22 mouse cellular contexts compared by ENCODE assay signal in genomic region chr4:70542387-70542786, GRCm38 (mm10). TPM values are rescaled to one million over a fixed set of nuclear protein-coding genes. Genes with fewer than 3 reads are reported as not detected.
DNase-seq lines count a peak whose midpoint lies in the region; ATAC-seq and TF ChIP-seq lines count a peak whose summit lies in the region.
"Had no signal": no experiment of that assay in that cellular context is flagged by ENCODE, and none has a peak within 500 bp of the region (broad histone marks: within the 10 kb centered on the region; RNA-seq: fewer than 3 reads in every experiment).

No protein-coding gene starts in this region.

- WGBS in bone marrow, adult 2 months: 13% methylated on average over 2 of the region's 2 CpGs

- H3K27ac ChIP-seq in bone marrow, adult 2 months (ENCODE audit: control insufficient read depth, insufficient read depth, low read depth, low read length, poor library complexity): peak overlapping the region; percentile 21; the same call in 1 of the 2 replicates
- H3K27ac ChIP-seq: embryonic facial prominence, embryonic 10.5 days; embryonic facial prominence, embryonic 12.5 days; forebrain, embryonic 13.5 days; forebrain, embryonic 15.5 days had no signal

- H3K4me3 ChIP-seq in bone marrow, adult 2 months (replicated peaks; ENCODE audit: control insufficient read depth, low read depth, low read length): no peak overlapping the region
- H3K4me3 ChIP-seq: embryonic facial prominence, embryonic 10.5 days; embryonic facial prominence, embryonic 12.5 days; forebrain, embryonic 13.5 days; forebrain, embryonic 15.5 days had no signal

- no peak for TF ChIP-seq CTCF in bone marrow, adult 2 months (IDR thresholded peaks at IDR 0.05; ENCODE audit: control insufficient read depth, insufficient read depth, low read length)

- no peak for TF ChIP-seq POLR2A in bone marrow, adult 2 months (IDR thresholded peaks at IDR 0.05; ENCODE audit: borderline replicate concordance, control insufficient read depth, low read depth, low read length)

- peak; percentile 13 for ATAC-seq in granulocyte monocyte progenitor cell, adult 5-6 weeks (replicated peaks; ENCODE audit: poor library complexity, severe bottlenecking)
- ATAC-seq in megakaryocyte progenitor cell, adult 5-6 weeks (replicated peaks; ENCODE audit: poor library complexity): peak; percentile 38
- no peak for ATAC-seq in megakaryocyte-erythroid progenitor cell, adult 5-6 weeks (replicated peaks; ENCODE audit: low FRiP score, low TSS enrichment, poor library complexity, severe bottlenecking)
- ATAC-seq: activated CD4-positive, CD25-positive, alpha-beta regulatory T cell, adult 4 months; forebrain, embryonic 13.5 days; forebrain, embryonic 15.5 days; forebrain, postnatal 0 days; Patski had no signal

- H3K4me1 ChIP-seq in bone marrow, adult 2 months (ENCODE audit: control insufficient read depth, insufficient read depth, low read length): no peaks in the 10 kb centered on the region; the same call in 1 of the 2 replicates
- H3K4me1 ChIP-seq: forebrain, embryonic 13.5 days; forebrain, embryonic 15.5 days had no signal

- peak; percentile 89 for DNase-seq in Muller cell, postnatal 12 days (ENCODE audit: inconsistent ontology term)
- no peak for DNase-seq in adrenal gland, adult (ENCODE audit: inconsistent age in 2 of 2, low spot score in 1 of 2)
- DNase-seq in layer of hippocampus, postnatal 36 days: no peak
- DNase-seq: adrenal gland, adult 2 months; adrenal gland, postnatal 10 days; adrenal gland, postnatal 25 days; cerebellum, adult 11-12 months; cerebellum, adult 2 months; cerebellum, adult 9-10 months; cerebellum, postnatal 14 days; cerebellum, postnatal 36 days; forebrain, postnatal 0 days had no signal

RNA-seq across cellular contexts. Expression of gene Megf9, which starts 7.6 kb away (rescaled TPM):
- polyA plus RNA-seq in bone marrow, adult 2 months (2011; ENCODE audit: insufficient read depth, insufficient read length, low replicate concordance, missing spikeins): 2.6 and 7.0 TPM in 2 replicates
- 9.6 and 14.1 TPM in 2 replicates for total RNA-seq in granulocyte monocyte progenitor cell, adult 5-6 weeks (2014; fragmentation: Nextera tagmentation)
- 11.6 and 12.5 TPM in 2 replicates for total RNA-seq in granulocyte monocyte progenitor cell, adult 5-6 weeks (2017)
- 20.1 and 25.3 TPM in 2 replicates for total RNA-seq in megakaryocyte progenitor cell, adult 5-6 weeks (2015)
- 9.2 and 10.9 TPM in 2 replicates for total RNA-seq in megakaryocyte progenitor cell, adult 5-6 weeks (2017)
- 3.7 and 8.4 TPM in 2 replicates for total RNA-seq in megakaryocyte-erythroid progenitor cell, adult 5-6 weeks (2014; fragmentation: Nextera tagmentation)
- total RNA-seq in megakaryocyte-erythroid progenitor cell, adult 5-6 weeks (2017): 4.1 and 4.7 TPM in 2 replicates
- total RNA-seq in layer of hippocampus, postnatal 36 days (2021): 100 to 1,000 TPM; 119 to 120 TPM

Comparison
In these comparisons a context has a peak if more than half of its experiments do, and no peak if none do; other contexts are left out.
1. RNA of gene Megf9, which starts 7.6 kb away (total RNA-seq): 119 to 120 TPM in layer of hippocampus, postnatal 36 days; 9.2 to 25.3 TPM in megakaryocyte progenitor cell, adult 5-6 weeks, 9.6 to 14.1 TPM in granulocyte monocyte progenitor cell, adult 5-6 weeks and 3.7 to 8.4 TPM in megakaryocyte-erythroid progenitor cell, adult 5-6 weeks; every median in the first group is over 4 times any median in the second.